Mouse (Mus musculus) lung, postnatal 10 days (tissue): ENCODE results near the gene Rec114.

ENCODE experiments used
- DNase-seq: peaks from one replicate; pipeline ENCODE4 v3.0.0; 2021

The Rec114 gene

DNA sequence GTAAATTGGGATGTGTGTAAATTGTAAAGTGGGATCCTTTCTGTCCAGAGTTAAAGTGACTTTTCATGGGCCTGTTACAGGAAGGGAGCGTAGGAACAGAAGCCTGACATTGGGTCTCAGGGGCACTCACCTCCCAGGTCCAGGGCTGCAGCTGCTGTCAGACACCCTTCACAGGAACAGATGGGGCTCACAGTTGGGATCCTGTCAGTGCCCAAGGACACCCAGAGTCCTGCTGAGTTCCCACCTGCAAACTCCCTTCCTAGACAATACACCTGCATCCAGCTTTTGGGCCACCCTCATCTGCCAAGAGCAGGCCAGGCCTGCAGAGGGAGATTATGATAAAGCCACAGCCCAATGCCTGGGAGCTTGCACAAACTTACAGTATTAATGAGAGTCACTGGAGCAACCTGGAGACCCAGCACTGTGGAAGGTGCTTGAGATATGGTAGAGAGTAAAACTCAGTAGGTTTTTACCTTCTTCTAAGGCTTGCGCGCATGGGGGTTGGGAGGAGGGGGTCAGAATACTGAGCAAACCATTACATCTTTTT is at the start of gene Rec114:
Gene Rec114, minus strand, starts transcription at position 263 of the 547 bp plus-strand sequence.
- no peak for DNase-seq

- no peak for DNase-seq
Measured at GRCm38 (mm10) chr9:58789476-58789875, 45.7 kb upstream of the Rec114 start.

- no peak for DNase-seq
Measured at GRCm38 (mm10) chr9:58775363-58775762, 31.6 kb upstream of the Rec114 start.

DNA sequence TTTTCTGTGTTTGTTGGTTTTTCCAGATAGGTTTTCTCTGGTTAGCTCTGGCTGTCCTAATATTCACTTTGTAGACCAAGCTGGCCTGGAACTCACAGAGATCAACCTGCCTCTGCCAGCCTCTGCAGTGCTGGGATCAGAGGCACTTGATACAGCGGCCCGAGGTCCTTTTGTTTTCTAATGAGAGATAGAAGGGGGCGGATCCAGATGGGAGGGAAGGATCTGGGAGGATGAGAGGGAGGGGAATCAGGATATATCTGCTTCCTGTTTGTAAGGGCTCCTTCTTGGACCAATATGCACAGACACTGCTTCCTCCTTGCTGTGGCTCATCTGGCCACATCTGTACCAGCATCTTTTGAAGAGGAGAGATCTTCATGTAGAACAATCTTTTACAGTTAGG is 31.0 kb upstream of the Rec114 start:
- DNase-seq: no peak

- no peak for DNase-seq
Measured at GRCm38 (mm10) chr9:58769943-58770342, 26.2 kb upstream of the Rec114 start.

DNA sequence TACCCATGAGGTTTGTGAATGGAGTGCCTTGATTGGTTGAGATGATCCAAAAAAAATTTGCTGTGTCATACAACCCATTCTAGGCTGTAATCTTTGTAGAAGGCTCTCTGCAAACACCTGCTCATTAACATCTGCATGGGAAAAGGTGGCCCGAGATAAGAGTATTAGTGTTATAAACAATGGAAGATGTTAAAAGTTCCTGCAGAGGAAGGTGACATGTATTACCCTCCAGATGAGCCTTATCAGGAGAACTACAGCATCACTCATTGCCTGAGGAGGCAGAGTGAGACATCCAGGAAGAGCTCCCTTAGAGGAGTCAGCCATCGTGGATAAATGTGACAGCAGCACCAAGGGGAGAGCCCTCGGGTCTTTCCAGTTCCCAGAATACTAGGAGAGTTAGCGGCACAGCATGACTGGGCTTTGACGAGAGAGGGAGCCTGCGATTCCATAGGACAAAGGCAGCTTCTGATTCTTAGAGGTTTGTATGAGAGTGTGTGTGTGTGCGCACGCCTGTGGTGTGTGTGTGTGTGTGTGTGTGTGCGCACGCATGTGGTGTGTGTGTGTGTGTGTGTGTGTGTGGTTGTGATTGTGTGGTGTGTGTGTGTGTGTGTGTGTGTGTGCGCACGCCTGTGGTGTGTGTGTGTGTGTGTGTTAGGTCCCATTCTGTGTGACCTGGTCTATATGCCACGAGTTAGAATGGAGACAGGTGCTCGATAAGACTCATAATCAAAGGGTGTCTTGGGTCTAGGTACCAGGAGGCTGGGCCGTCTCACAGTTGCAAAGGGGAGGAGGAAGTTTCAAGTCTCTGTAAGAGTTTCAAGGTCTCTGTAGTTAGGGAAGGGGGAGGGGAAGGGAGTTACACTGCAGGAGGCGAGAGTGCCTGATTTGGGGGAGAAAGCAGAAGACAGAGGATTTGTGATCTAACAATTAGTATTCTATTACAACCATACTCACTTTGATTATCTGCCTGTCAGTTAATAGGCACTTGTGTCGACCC is 23.5 kb upstream of the Rec114 start:
- no peak for DNase-seq

DNA sequence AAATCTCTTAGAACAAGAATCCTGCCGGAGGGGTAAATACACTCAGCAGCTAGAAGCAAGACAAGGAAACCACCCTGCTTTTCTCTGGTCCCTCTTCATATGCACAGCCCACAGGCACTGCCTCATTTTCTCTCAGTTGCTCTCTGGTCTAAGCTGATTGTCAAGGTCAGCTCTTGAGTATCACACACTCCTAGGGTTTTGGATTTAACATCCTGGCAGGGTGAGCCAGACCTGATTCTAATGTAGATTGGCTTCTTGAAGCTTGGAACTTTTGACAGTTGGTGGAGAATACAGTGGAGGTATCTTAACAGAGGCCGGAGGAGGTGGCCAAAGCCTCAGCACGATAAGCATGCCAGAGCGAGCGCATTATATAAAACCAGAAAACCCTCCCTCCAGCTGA is 20.6 kb upstream of the Rec114 start:
- DNase-seq: no peak

DNA sequence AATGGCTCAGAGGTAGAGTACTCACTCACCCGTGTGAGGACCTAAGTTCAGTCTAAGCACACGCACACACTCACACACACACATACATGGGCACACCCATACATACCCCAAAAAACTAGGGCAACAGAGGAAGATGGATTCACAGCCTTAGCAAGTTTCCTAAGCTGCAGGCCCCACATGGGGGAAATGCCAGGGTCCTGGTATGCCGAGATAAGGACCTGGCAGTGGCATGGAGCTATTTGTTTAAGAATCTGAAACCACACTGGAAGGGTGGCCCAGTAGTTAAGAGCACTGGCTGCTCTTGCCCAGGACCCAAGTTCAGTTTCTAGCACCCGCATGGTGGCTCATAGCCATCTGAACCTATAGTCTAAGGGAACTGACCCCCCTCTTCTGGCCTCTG is 19.4 kb upstream of the Rec114 start:
- DNase-seq: no peak

GRCm38 (mm10) chr9:58762086-58762485 is 18.3 kb upstream of the Rec114 start:
- no peak for DNase-seq

DNA sequence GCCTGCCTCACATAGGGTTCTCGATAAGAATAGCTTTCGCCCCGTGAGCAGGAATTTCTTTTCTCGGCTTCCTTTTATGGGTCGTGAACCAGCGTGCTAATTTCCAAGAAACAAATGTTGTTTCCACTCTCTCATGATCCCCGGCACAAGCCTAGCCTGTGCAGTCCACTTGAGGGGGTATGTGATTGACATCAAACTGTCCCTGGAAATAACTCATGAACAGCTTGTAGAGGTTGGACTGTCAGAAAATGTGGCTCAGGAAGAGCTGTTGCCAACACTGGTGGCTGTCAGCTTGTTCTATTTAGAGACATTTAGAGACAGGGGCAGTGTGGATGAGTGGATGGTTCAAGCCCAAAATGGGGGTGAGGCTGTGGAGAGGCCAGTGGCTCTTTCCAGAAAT is 15.0 kb upstream of the Rec114 start:
- no peak for DNase-seq

DNA sequence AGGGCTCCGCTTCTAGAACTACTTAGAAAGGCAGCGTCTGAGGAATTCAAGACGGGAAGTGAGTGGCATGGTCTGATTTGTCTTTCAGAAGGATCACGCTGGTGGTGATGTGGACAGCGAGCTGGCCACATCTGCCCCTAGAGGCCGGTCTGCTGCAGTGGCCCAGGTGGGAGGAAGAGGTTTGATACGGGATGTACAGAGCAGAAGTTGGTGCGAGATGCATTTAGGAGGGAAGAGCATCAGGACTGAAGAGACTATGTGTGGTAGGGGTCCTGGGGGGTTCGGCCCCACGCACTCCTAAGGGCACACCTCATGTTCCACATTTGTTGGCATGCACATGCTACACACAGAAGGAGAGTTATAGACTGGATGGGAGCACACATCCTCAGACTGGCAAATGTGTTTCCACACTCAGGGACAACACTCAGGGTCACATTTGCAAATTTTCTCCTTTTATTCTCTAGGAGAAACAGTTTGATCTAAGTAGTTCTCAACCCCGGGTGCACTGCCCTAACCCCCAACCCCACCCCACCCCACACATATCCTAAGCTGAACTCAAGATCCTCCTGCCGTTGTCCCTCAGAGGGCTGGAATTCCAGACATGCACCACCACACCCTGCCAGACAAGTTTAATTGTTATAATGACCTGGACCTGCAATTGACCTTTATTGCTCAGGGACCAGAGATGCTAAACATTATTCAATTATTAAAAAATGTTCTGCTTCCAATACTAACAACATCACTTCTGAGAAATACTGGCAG is 12.8 kb upstream of the Rec114 start:
- DNase-seq: no peak

DNA sequence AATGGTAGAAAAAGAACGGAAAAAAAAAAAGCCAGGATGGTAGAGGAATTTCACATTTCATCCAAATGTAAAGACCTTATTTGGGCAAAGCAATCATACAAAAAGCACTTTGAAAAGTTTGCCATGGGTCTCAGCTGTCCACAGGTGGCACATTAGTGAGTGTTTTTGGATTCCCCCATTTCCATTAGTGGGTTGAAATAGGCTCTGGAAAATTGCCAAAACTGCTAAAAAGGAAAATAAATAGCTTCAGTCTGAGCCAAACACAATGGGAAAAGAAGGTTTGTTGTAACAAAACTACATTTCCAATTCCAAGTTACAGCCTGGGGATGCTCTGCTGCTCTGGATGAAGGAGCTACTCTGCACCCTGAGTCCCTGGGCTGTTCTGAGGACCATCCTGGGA is 9.8 kb upstream of the Rec114 start:
- DNase-seq: no peak

GRCm38 (mm10) chr9:58748142-58748541 is 4.4 kb upstream of the Rec114 start:
- no peak for DNase-seq

DNA sequence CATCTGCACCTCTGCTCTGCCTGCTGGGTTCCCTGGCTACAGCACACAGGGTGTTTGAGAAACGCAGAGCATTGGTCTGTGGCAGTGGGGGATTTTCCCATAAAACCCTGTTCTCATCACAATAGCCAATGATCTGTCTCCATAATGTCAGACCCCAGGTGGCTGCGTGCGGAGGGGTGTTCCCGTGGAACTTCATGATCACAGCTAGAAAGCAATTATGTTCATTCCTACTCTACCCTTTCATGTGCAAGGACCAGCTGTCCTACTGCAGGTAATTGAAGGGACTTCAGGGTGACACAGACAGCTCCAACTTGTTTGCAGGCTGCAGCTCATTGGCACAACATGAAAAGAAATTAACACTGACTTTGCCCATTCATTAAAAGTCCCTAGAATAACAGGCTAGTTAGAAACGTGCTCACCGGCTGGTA is 3.6 kb upstream of the Rec114 start:
- DNase-seq: no peak

DNA sequence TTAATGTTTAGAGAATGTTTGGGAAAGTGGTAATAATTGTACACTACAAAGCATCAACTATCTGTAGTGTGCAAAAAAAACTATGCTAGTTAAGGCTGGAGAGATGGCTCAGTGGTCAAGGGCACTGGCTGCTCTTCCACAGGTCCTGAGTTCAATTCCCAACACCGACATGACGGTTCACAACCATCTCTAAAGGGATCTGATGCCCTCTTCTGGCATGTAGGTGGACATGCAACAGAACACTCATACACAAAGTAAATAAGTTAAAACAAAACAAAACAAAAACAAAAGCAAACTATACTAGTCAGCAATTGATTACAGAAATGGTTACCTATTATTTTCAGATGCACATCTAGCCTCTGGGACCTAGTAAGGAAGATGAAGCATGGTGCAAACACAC is 1.1 kb downstream of the Rec114 start:
- no peak for DNase-seq

- no peak for DNase-seq
Measured at GRCm38 (mm10) chr9:58741369-58741768, 2.4 kb downstream of the Rec114 start.

- DNase-seq: peak; percentile 52
Measured at GRCm38 (mm10) chr9:58739791-58740190, 4.0 kb downstream of the Rec114 start.

- DNase-seq: no peak
Measured at GRCm38 (mm10) chr9:58723165-58723564, 20.6 kb downstream of the Rec114 start.

DNA sequence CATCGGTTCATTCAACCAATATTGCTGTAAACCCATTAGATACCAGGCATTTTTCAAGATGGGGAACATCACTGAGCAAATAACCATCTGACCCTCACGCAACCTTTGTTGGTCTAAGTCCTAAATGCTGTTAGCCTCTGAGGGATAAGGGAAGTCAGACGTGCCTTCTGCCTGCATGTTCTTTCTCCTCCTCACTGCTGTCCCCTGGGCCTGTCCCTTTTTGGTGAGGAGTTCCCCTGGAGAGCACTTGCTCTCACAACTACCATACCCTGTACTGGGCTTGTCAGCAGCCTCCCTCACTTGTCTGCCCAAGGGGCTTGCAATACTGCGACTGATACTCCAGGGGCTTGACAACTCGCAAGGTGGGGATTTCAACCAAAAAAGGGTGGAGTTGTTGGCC is 21.6 kb downstream of the Rec114 start:
- DNase-seq: no peak

DNA sequence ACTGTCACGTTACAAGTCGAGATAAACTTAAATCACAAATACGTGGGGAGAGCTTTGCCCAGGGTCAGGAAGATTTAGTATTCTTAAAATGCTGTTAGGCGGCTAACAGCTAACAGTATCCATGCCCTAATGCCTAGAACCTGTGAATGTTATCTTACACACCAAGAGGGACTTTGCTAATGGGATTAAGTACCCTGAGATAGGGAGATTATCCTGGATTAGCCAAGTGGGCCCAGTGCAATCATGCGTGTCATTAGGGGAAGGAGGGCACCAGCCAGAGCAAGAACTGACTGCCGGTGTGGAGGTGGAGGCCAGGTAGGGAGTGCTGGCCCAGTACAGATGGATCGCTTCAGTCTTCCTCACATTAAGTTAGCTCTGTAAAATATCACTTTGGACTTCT is 22.7 kb downstream of the Rec114 start:
- no peak for DNase-seq

- DNase-seq: no peak
Measured at GRCm38 (mm10) chr9:58720167-58720566, 23.6 kb downstream of the Rec114 start.

DNA sequence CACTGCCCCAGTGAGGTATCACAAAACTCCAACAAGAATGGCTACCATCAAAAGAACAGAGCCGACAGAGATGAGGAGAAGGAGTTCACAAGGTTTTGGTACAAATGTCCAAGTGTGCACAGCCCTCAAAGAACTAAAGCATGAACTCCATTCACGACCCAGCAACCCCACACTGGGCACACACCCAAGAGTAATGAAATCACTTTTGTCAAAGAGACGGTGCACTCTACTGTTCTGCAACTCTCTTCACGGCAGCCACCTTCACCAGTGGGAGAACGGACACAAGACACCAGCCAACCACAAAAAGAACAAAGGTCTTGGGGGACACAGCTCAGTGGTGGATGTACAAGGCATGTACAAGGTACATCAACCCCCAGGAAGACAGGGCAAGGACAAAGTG is 24.3 kb downstream of the Rec114 start:
- no peak for DNase-seq

DNA sequence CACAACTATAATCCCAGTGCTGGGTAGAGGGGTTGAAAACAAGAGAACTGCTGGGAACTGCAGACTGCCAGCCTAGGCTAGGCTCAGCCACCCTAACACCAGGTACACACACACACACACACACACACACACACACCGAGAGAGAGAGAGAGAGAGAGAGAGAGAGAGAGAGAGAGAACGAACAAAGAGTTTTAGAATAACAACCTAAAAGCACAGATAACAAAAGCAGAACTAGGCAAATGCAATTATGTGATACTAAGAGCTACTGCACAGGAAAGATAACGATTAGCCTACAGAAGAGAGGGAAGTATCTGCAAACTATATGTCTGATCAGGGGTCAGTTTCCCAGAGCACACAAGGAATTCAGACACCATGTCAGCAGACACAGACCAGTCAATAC is 24.8 kb downstream of the Rec114 start:
- no peak for DNase-seq

DNA sequence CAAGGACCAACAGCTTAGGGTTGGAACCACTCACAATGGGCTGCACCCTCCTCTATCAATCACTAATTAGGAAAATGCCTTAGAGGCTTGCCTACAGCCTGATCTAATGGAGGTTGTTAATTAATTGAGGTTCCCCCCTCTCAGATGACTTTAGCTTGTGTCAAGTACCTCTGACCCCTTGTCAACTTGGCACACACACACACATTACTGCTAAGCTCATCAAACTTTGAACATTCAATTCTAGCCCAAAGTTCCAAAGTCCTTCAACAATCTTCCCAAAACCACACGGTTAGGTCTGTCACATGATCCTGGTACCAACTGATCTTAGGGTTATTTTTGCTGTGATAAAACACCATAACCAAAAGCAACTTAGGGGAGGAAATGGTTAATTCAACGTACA is 26.9 kb downstream of the Rec114 start:
- DNase-seq: no peak
